Mouse (Mus musculus) heart, embryonic 10.5 days (tissue): Measurements from ENCODE around the gene Mrpl42. TPM values are rescaled to one million over a fixed set of nuclear protein-coding genes. Genes with fewer than 3 reads are reported as not detected.

Source experiments
- DNase-seq: peaks from one replicate; pipeline ENCODE4 v3.0.0-alpha.2; 2017; ENCODE audit warnings: low spot score
- H3K27ac ChIP-seq: fragments of 300-500 bp; sonication (generic); 2 replicates; pipeline ENCODE4 v1.5.1; 2016; ENCODE audit warnings: mild to moderate bottlenecking
- H3K27me3 ChIP-seq: fragments of 300-500 bp; sonication (generic); 2 replicates; pipeline ENCODE4 v1.6.1; 2016; ENCODE audit warnings: mild to moderate bottlenecking; ENCODE audit not compliant: poor library complexity, insufficient read depth, severe bottlenecking
- H3K36me3 ChIP-seq: fragments of 300-500 bp; sonication (generic); 2 replicates; pipeline ENCODE4 v1.6.1; 2016; ENCODE audit warnings: mild to moderate bottlenecking, moderate library complexity
- H3K4me1 ChIP-seq: fragments of 300-500 bp; sonication (generic); 2 replicates; pipeline ENCODE4 v1.6.1; 2016; ENCODE audit warnings: mild to moderate bottlenecking
- H3K4me3 ChIP-seq: fragments of 300-500 bp; sonication (generic); 2 replicates; pipeline ENCODE4 v1.5.1; 2016; ENCODE audit warnings: mild to moderate bottlenecking, moderate library complexity
- H3K9me3 ChIP-seq: fragments of 300-500 bp; sonication (generic); 2 replicates; pipeline ENCODE4 v1.6.1; 2016; ENCODE audit warnings: mild to moderate bottlenecking, moderate library complexity
- WGBS: fragments of 180-500 bp; shearing (Covaris S2); methylation state at CpG from one replicate; pipeline ENCODE4 v1.1.7; 2016; 5-methylcytosine and 5-hydroxymethylcytosine counted together
- polyA plus RNA-seq: library from polyadenylated mRNA; unstranded; fragments of >200 nt; fragmentation: Nextera tagmentation; extraction: Ambion mirVana; gene quantifications from 2 replicates; pipeline ENCODE4 v1.2.1, GENCODE M21; 2016

The Mrpl42 gene
- polyA plus RNA-seq, 1 experiment from 2014 or later = 445 TPM

GRCm38 (mm10) chr10:95468894-95469293 lies 32.8 kb downstream of the Mrpl42 start:
- DNase-seq = no peak
- H3K4me1 ChIP-seq = peaks cover 7% of the 10 kb centered on the region; the same call in 1 of the 2 replicates
- no peak overlapping the region for H3K4me3 ChIP-seq
- H3K27me3 ChIP-seq = no peaks in the 10 kb centered on the region
- H3K36me3 ChIP-seq = no peaks in the 10 kb centered on the region
- WGBS = 36% methylated on average over 4 of the region's 4 CpGs
- H3K9me3 ChIP-seq = no peaks in the 10 kb centered on the region
- no peak overlapping the region for H3K27ac ChIP-seq

- no peaks in the 10 kb centered on the region for H3K36me3 ChIP-seq
- no peak for DNase-seq
- no peak overlapping the region for H3K4me3 ChIP-seq
- H3K4me1 ChIP-seq = peaks cover 7% of the 10 kb centered on the region; the same call in 1 of the 2 replicates
- H3K27ac ChIP-seq = no peak overlapping the region
- no peaks in the 10 kb centered on the region for H3K27me3 ChIP-seq
- 33% methylated on average over 4 of the region's 4 CpGs for WGBS
- H3K9me3 ChIP-seq = no peaks in the 10 kb centered on the region
Observed at GRCm38 (mm10) chr10:95465485-95465896, 36.2 kb downstream of the Mrpl42 start.

GRCm38 (mm10) chr10:95464527-95464926 lies 37.2 kb downstream of the Mrpl42 start:
- no peaks in the 10 kb centered on the region for H3K36me3 ChIP-seq
- H3K4me3 ChIP-seq = no peak overlapping the region
- no peaks in the 10 kb centered on the region for H3K9me3 ChIP-seq
- H3K27me3 ChIP-seq = no peaks in the 10 kb centered on the region
- no peak overlapping the region for H3K27ac ChIP-seq
- DNase-seq = no peak
- H3K4me1 ChIP-seq = peaks cover 7% of the 10 kb centered on the region; the same call in 1 of the 2 replicates
- 74% methylated on average over 6 of the region's 6 CpGs for WGBS

GRCm38 (mm10) chr10:95462231-95462630 lies 39.5 kb downstream of the Mrpl42 start:
- Histone ChIP-seq H3K27ac (no peak overlapping the region), H3K36me3 (no peaks in the 10 kb centered on the region), H3K27me3 (no peaks in the 10 kb centered on the region; the same call in 1 of the 2 replicates), H3K4me3 (no peak overlapping the region), H3K4me1 (peaks cover 7% of the 10 kb centered on the region; the same call in 1 of the 2 replicates), H3K9me3 (no peaks in the 10 kb centered on the region)
- WGBS = 53% methylated on average over 1 of the region's 1 CpGs
- DNase-seq = no peak

- DNase-seq = no peak
- Histone ChIP-seq H3K9me3 (no peaks in the 10 kb centered on the region), H3K36me3 (no peaks in the 10 kb centered on the region), H3K27me3 (no peaks in the 10 kb centered on the region; the same call in 1 of the 2 replicates), H3K27ac (no peak overlapping the region), H3K4me1 (peaks cover 7% of the 10 kb centered on the region; the same call in 1 of the 2 replicates), H3K4me3 (no peak overlapping the region)
- 68% methylated on average over 4 of the region's 4 CpGs for WGBS
Observed at GRCm38 (mm10) chr10:95461053-95461553, 40.6 kb downstream of the Mrpl42 start.

GRCm38 (mm10) chr10:95458050-95458806 lies 43.5 kb downstream of the Mrpl42 start:
- no peak overlapping the region for H3K4me3 ChIP-seq
- 79% methylated on average over 9 of the region's 9 CpGs for WGBS
- no peaks in the 10 kb centered on the region; the same call in 1 of the 2 replicates for H3K27me3 ChIP-seq
- H3K36me3 ChIP-seq = no peaks in the 10 kb centered on the region
- H3K27ac ChIP-seq = no peak overlapping the region
- no peaks in the 10 kb centered on the region for H3K4me1 ChIP-seq
- no peaks in the 10 kb centered on the region for H3K9me3 ChIP-seq
- DNase-seq = no peak

- H3K9me3 ChIP-seq = no peaks in the 10 kb centered on the region
- no peak overlapping the region for H3K27ac ChIP-seq
- 70% methylated on average over 8 of the region's 8 CpGs for WGBS
- H3K27me3 ChIP-seq = no peaks in the 10 kb centered on the region; the same call in 1 of the 2 replicates
- no peaks in the 10 kb centered on the region for H3K4me1 ChIP-seq
- H3K36me3 ChIP-seq = no peaks in the 10 kb centered on the region
- H3K4me3 ChIP-seq = no peak overlapping the region
- no peak for DNase-seq
Observed at GRCm38 (mm10) chr10:95457367-95458049, 44.2 kb downstream of the Mrpl42 start.

GRCm38 (mm10) chr10:95456103-95456502 lies 45.6 kb downstream of the Mrpl42 start:
- no peak overlapping the region for H3K4me3 ChIP-seq
- DNase-seq = no peak
- H3K36me3 ChIP-seq = no peaks in the 10 kb centered on the region
- H3K4me1 ChIP-seq = no peaks in the 10 kb centered on the region
- WGBS = 53% methylated on average over 2 of the region's 2 CpGs
- no peak overlapping the region for H3K27ac ChIP-seq
- no peaks in the 10 kb centered on the region; the same call in 1 of the 2 replicates for H3K27me3 ChIP-seq
- no peaks in the 10 kb centered on the region for H3K9me3 ChIP-seq

- no peak overlapping the region for H3K4me3 ChIP-seq
- no peaks in the 10 kb centered on the region for H3K9me3 ChIP-seq
- no peak overlapping the region for H3K27ac ChIP-seq
- H3K36me3 ChIP-seq = no peaks in the 10 kb centered on the region
- WGBS = 80% methylated on average over 5 of the region's 5 CpGs
- DNase-seq = no peak
- no peaks in the 10 kb centered on the region for H3K27me3 ChIP-seq
- H3K4me1 ChIP-seq = peaks cover 8% of the 10 kb centered on the region
Observed at GRCm38 (mm10) chr10:95453282-95453681, 48.5 kb downstream of the Mrpl42 start.

GRCm38 (mm10) chr10:95449033-95449432 lies 52.7 kb downstream of the Mrpl42 start:
- Histone ChIP-seq H3K36me3 (no peaks in the 10 kb centered on the region), H3K9me3 (no peaks in the 10 kb centered on the region), H3K27ac (no peak overlapping the region), H3K27me3 (0 out of 2 replicates have a peak, but pooled peaks cover 11% of the 10 kb centered on the region), H3K4me3 (no peak overlapping the region), H3K4me1 (peaks cover 8% of the 10 kb centered on the region)
- DNase-seq = no peak
- WGBS = 32% methylated on average over 6 of the region's 6 CpGs

- no peak for DNase-seq
- Histone ChIP-seq H3K9me3 (no peaks in the 10 kb centered on the region), H3K4me1 (peaks cover 8% of the 10 kb centered on the region), H3K27ac (no peak overlapping the region), H3K27me3 (0 out of 2 replicates have a peak, but pooled peaks cover 11% of the 10 kb centered on the region), H3K36me3 (no peaks in the 10 kb centered on the region), H3K4me3 (no peak overlapping the region)
- 95% methylated on average over 16 of the region's 16 CpGs for WGBS
Observed at GRCm38 (mm10) chr10:95447954-95448353, 53.8 kb downstream of the Mrpl42 start.

GRCm38 (mm10) chr10:95445104-95446056 lies 56.4 kb downstream of the Mrpl42 start:
- Histone ChIP-seq H3K9me3 (no peaks in the 10 kb centered on the region), H3K27me3 (0 out of 2 replicates have a peak, but pooled peaks cover 11% of the 10 kb centered on the region), H3K4me3 (no peak overlapping the region), H3K36me3 (no peaks in the 10 kb centered on the region), H3K27ac (no peak overlapping the region), H3K4me1 (peaks cover 8% of the 10 kb centered on the region)
- no peak for DNase-seq
- WGBS = 79% methylated on average over 18 of the region's 18 CpGs
